Mouse (Mus musculus) ES-CJ7 (cell line): ENCODE results near the gene Mybpc3.
"Not testable (repeated sequence)": the region's sequence is repeated elsewhere in the genome, so short reads cannot be mapped to it uniquely, and the experiment has no call there.

Experiments used
- DNase-seq: peaks from one replicate; pipeline ENCODE4 v3.0.0; 2011; ENCODE audit warnings: low read depth, low spot score

Mybpc3 gene

GRCm38 (mm10) chr2:91087453-91087852 is 30.5 kb upstream of the Mybpc3 start:
- DNase-seq: no peak

- no peak for DNase-seq
Measured at GRCm38 (mm10) chr2:91088987-91089386, 29.0 kb upstream of the Mybpc3 start.

- no peak for DNase-seq
Measured at GRCm38 (mm10) chr2:91090208-91090607, 27.7 kb upstream of the Mybpc3 start.

- no peak for DNase-seq
Measured at GRCm38 (mm10) chr2:91090827-91091226, 27.1 kb upstream of the Mybpc3 start.

GRCm38 (mm10) chr2:91096524-91096923 is 21.4 kb upstream of the Mybpc3 start:
- no peak for DNase-seq

- DNase-seq: no peak
Measured at GRCm38 (mm10) chr2:91097015-91097414, 20.9 kb upstream of the Mybpc3 start.

GRCm38 (mm10) chr2:91098156-91098555 is 19.8 kb upstream of the Mybpc3 start:
- no peak for DNase-seq

GRCm38 (mm10) chr2:91101124-91101740 is 16.7 kb upstream of the Mybpc3 start:
- DNase-seq: peak; percentile 85

GRCm38 (mm10) chr2:91108156-91108555 is 9.8 kb upstream of the Mybpc3 start:
- no peak for DNase-seq

GRCm38 (mm10) chr2:91109241-91109640 is 8.7 kb upstream of the Mybpc3 start:
- no peak for DNase-seq

- DNase-seq: no peak
Measured at GRCm38 (mm10) chr2:91109807-91110385, 8.0 kb upstream of the Mybpc3 start.

- peak; percentile 72 for DNase-seq
Measured at GRCm38 (mm10) chr2:91110429-91110828, 7.5 kb upstream of the Mybpc3 start.

GRCm38 (mm10) chr2:91111832-91112231 is 6.1 kb upstream of the Mybpc3 start:
- not testable (repeated sequence) for DNase-seq

GRCm38 (mm10) chr2:91112491-91112890 is 5.5 kb upstream of the Mybpc3 start:
- DNase-seq: peak; percentile 80

- no peak for DNase-seq
Measured at GRCm38 (mm10) chr2:91113334-91113733, 4.6 kb upstream of the Mybpc3 start.

GRCm38 (mm10) chr2:91113852-91114251 is 4.1 kb upstream of the Mybpc3 start:
- DNase-seq: no peak

- DNase-seq: peak; percentile 94
Measured at GRCm38 (mm10) chr2:91114781-91115577, 3.0 kb upstream of the Mybpc3 start.

GRCm38 (mm10) chr2:91115578-91115970 is 2.4 kb upstream of the Mybpc3 start:
- no peak for DNase-seq

- no peak for DNase-seq
Measured at GRCm38 (mm10) chr2:91116842-91117241, 1.1 kb upstream of the Mybpc3 start.

GRCm38 (mm10) chr2:91118647-91119046 is 703 bp downstream of the Mybpc3 start:
- no peak for DNase-seq

GRCm38 (mm10) chr2:91119061-91119460 is 1.1 kb downstream of the Mybpc3 start:
- DNase-seq: no peak

GRCm38 (mm10) chr2:91119551-91119950 is 1.6 kb downstream of the Mybpc3 start:
- no peak for DNase-seq

- no peak for DNase-seq
Measured at GRCm38 (mm10) chr2:91120261-91120671, 2.3 kb downstream of the Mybpc3 start.
